Mouse (Mus musculus) midbrain, embryonic 14.5 days (tissue): Measurements from ENCODE around the gene Paox. TPM values are rescaled to one million over a fixed set of nuclear protein-coding genes. Genes with fewer than 3 reads are reported as not detected.
A peak's percentile ranks its signal among the peaks of the same experiment; 100 is the strongest.

ENCODE experiments used
- ATAC-seq: fragments of 200-750 bp; cut with Nextera tagmentation; 2 replicates; pipeline ENCODE4 v1.8.0; 2017; ENCODE audit warnings: moderate number of reproducible peaks, moderate library complexity; ENCODE audit not compliant: low FRiP score, low TSS enrichment
- DNase-seq: peaks from one replicate; pipeline ENCODE4 v3.0.0-alpha.2; 2015
- H3K27ac ChIP-seq: fragments of 300-500 bp; sonication (generic); replicated peaks from 2 replicates; pipeline ENCODE4 v1.5.1; 2014; ENCODE audit warnings: mild to moderate bottlenecking, low read depth, low read length, moderate library complexity
- H3K27me3 ChIP-seq: fragments of 300-500 bp; sonication (generic); 2 replicates; pipeline ENCODE4 v1.6.1; 2014; ENCODE audit warnings: low read length, control low read depth, mixed read lengths; ENCODE audit not compliant: control insufficient read depth, insufficient read depth
- H3K36me3 ChIP-seq: fragments of 300-500 bp; sonication (generic); 2 replicates; pipeline ENCODE4 v1.6.1; 2014; ENCODE audit warnings: low read length, control low read depth; ENCODE audit not compliant: control insufficient read depth, insufficient read depth
- H3K4me1 ChIP-seq: fragments of 300-500 bp; sonication (generic); 2 replicates; pipeline ENCODE4 v1.6.1; 2014; ENCODE audit warnings: mild to moderate bottlenecking, antibody characterized with exemption, low read length, control low read depth; ENCODE audit not compliant: control insufficient read depth, insufficient read depth
- H3K4me2 ChIP-seq: fragments of 300-500 bp; sonication (generic); 2 replicates; pipeline ENCODE4 v1.6.1; 2014; ENCODE audit warnings: mild to moderate bottlenecking, low read length, moderate library complexity
- H3K4me3 ChIP-seq: fragments of 300-500 bp; sonication (generic); replicated peaks from 2 replicates; pipeline ENCODE4 v1.5.1; 2014; ENCODE audit warnings: low read depth, low read length
- H3K9ac ChIP-seq: fragments of 300-500 bp; sonication (generic); replicated peaks from 2 replicates; pipeline ENCODE4 v1.6.1; 2014; ENCODE audit warnings: mild to moderate bottlenecking, low read length, moderate library complexity
- H3K9me3 ChIP-seq: fragments of 300-500 bp; sonication (generic); 2 replicates; pipeline ENCODE4 v1.6.1; 2016; ENCODE audit warnings: low read length, control low read depth, mixed read lengths; ENCODE audit not compliant: control insufficient read depth
- WGBS: fragments of 180-500 bp; shearing (Covaris S2); extraction: QIAGEN DNeasy Blood & Tissue Kit; methylation state at CpG from one replicate; pipeline ENCODE4 v1.1.7; 2014; 5-methylcytosine and 5-hydroxymethylcytosine counted together
- polyA plus RNA-seq: library from polyadenylated mRNA; unstranded; fragments of >200 nt; fragmentation: Nextera tagmentation; extraction: Ambion mirVana; gene quantifications from 2 replicates; pipeline ENCODE4 v1.2.1, GENCODE M21; 2014

Gene Paox
- polyA plus RNA-seq, 1 experiment from 2014 or later, result 6.7 TPM

- Histone ChIP-seq H3K36me3 (peaks cover 58% of the 10 kb centered on the region), H3K27me3 (no peaks in the 10 kb centered on the region), H3K27ac (no peak overlapping the region), H3K4me1 (peaks cover 7% of the 10 kb centered on the region; the same call in 1 of the 2 replicates), H3K9ac (no peak overlapping the region), H3K9me3 (no peaks in the 10 kb centered on the region), H3K4me2 (no peak overlapping the region), H3K4me3 (no peak overlapping the region)
- no peak for ATAC-seq
- 74% methylated on average over 3 of the region's 3 CpGs for WGBS
- no peak for DNase-seq
Observed at GRCm38 (mm10) chr7:140111943-140112342, 3.7 kb upstream of the Paox start.

DNA sequence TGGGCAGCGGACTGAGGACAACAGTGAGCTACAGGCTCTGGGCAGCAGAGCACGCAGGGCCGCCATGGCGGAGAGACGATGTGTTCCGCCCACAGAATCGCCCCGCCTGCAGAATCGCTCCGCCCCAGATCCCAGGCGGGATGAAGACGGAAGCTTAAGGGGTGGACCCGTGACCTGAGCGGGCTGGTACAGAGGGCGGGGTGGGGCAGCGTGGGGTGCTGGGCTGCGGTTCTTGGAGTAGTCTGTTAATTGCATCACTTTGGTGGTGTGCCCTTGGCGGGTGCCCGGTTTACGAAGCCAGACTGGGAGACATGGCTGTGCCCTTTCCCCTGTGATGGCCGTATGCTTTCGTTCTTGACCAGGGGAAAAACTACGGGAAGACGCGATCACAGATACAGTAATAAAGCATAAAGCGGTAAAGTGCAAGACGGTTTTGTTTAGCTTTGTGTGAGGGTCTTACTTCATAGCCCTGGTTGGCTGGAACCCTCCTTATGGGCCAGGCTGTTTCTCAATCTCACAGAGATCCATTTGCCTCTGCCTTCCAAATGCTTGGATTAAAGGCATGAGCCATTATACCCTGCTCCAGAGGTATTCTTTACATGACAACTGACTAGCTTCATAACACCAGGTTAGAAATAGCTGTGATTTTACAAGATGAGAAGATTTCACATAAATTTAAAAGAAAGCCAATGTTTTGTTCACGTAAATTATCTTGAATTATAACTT is 893 bp downstream of the Paox start, which contains the start of gene Echs1:
Gene Echs1, minus strand, starts transcription at position 148 of the 726 bp plus-strand sequence.
- H3K4me1 ChIP-seq, result peaks cover 11% of the 10 kb centered on the region; the same call in 1 of the 2 replicates
- peak within 1 kb of the TSS; percentile 80 for H3K4me2 ChIP-seq
- DNase-seq, result peak; percentile 88
- peak within 1 kb of the TSS; percentile 70 for H3K4me3 ChIP-seq
- H3K27ac ChIP-seq, result peak within 1 kb of the TSS; percentile 83
- ATAC-seq, result peak; percentile 93
- peak within 1 kb of the TSS; percentile 93 for H3K9ac ChIP-seq
- no peaks in the 10 kb centered on the region for H3K27me3 ChIP-seq
- H3K9me3 ChIP-seq, result no peaks in the 10 kb centered on the region
- peaks cover 15% of the 10 kb centered on the region for H3K36me3 ChIP-seq
- 4% methylated on average over 28 of the region's 28 CpGs for WGBS

DNA sequence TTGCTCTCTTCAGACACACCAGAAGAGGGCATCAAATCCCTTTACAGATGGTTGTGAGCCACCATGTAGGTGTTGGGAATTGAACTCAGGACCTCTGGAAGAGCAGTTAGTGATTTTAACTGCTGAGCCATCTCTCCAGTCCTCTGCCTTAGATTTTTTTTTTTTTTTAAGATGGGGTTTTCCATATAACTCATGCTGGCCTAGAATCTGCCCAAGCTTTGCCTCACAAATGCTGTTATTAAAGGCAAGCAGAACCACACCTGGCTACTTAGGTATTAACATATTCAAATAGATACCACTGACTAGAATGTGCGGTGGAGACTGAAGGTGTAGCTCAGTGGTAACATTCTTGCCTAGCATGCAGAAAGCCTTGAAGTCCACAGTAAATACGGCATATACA is 4.9 kb downstream of the Paox start:
- Histone ChIP-seq H3K27me3 (no peaks in the 10 kb centered on the region), H3K4me2 (no peak overlapping the region), H3K27ac (no peak overlapping the region), H3K4me1 (peaks cover 12% of the 10 kb centered on the region; the same call in 1 of the 2 replicates), H3K36me3 (no peaks in the 10 kb centered on the region), H3K9ac (no peak overlapping the region), H3K9me3 (no peaks in the 10 kb centered on the region), H3K4me3 (no peak overlapping the region)
- 89% methylated on average over 2 of the region's 2 CpGs for WGBS
- ATAC-seq, result no peak
- no peak for DNase-seq

GRCm38 (mm10) chr7:140121338-140121910 is 5.8 kb downstream of the Paox start:
- 79% methylated on average over 12 of the region's 13 CpGs for WGBS
- ATAC-seq, result no peak

DNA sequence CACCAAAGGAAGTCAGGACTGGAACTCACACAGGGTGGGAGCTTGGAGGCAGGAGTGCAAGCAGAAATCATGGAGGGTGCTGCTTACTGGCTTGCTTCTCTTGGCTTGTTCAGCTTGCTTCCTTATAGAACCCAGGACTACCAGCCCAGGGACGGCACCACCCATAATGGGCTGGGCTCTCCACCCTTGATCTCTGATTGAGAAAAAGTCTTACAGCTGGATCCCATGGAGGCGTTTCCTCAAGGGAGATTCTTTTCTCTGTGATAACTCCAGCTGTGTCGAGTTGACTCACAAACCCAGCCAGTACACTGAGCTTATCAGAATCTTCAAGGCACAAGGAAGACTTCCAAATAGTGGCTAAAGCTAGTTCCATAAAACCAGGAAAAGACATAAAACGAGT is 7.2 kb downstream of the Paox start:
- no peaks in the 10 kb centered on the region for H3K27me3 ChIP-seq
- H3K27ac ChIP-seq, result no peak overlapping the region
- no peaks in the 10 kb centered on the region for H3K9me3 ChIP-seq
- no peak overlapping the region for H3K4me3 ChIP-seq
- no peaks in the 10 kb centered on the region for H3K36me3 ChIP-seq
- no peak overlapping the region for H3K4me2 ChIP-seq
- H3K9ac ChIP-seq, result no peak overlapping the region
- ATAC-seq, result no peak
- no peak for DNase-seq
- WGBS, result 28% methylated on average over 4 of the region's 4 CpGs
- H3K4me1 ChIP-seq, result peaks cover 7% of the 10 kb centered on the region; the same call in 1 of the 2 replicates

More at GRCm38 (mm10) chr7:140121338-140121910, 5.8 kb downstream of the Paox start:
- no peaks in the 10 kb centered on the region for H3K36me3 ChIP-seq
- H3K4me2 ChIP-seq, result no peak overlapping the region
- no peaks in the 10 kb centered on the region for H3K9me3 ChIP-seq
- H3K4me3 ChIP-seq, result no peak overlapping the region
- no peak overlapping the region for H3K27ac ChIP-seq
- DNase-seq, result no peak
- H3K27me3 ChIP-seq, result no peaks in the 10 kb centered on the region
- H3K9ac ChIP-seq, result no peak overlapping the region
- peaks cover 13% of the 10 kb centered on the region; the same call in 1 of the 2 replicates for H3K4me1 ChIP-seq

- ATAC-seq (no peak), DNase-seq (no peak)
- no peaks in the 10 kb centered on the region for H3K27me3 ChIP-seq
- H3K4me2 ChIP-seq, result no peak overlapping the region
- H3K27ac ChIP-seq, result no peak overlapping the region
- H3K4me3 ChIP-seq, result no peak overlapping the region
- no peaks in the 10 kb centered on the region for H3K9me3 ChIP-seq
- H3K9ac ChIP-seq, result no peak overlapping the region
- peaks cover 7% of the 10 kb centered on the region; the same call in 1 of the 2 replicates for H3K4me1 ChIP-seq
- 98% methylated on average over 1 of the region's 1 CpGs for WGBS
- no peaks in the 10 kb centered on the region for H3K36me3 ChIP-seq
Observed at GRCm38 (mm10) chr7:140124382-140124781, 8.8 kb downstream of the Paox start.

DNA sequence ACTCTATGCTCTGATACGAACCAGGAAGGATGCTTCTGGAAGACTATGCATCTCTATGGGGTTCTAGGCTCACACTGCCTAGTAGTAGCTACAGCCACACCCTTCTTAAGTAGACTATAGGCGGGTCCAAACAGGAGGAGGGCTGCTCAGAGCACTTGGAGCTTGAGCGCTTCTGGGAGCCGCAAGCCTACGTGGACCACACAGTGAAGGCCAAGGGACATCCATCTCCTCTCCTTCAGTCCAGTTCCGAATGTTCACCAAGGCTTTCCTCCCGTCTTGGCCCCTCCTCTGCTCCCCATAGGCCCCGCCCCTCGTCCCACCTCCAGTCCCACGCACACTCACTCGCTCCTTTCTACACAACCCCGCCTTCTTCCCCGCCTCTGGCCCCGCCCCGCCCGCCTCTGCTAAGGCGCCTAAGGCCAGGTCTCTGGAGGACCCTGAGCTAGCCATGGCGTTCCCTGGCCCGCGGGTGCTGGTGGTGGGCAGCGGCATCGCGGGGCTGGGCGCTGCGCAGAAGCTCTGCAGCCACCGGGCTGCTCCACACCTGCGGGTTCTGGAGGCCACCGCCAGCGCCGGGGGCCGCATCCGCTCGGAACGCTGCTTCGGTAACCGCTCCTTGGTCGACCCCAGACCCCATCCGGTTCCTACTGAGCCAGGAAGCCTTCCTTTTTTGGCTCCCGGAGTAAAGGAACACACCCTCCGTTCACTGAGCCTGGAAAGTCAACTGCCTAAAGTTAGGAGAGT is 9.9 kb downstream of the Paox start:
- peak; percentile 94 for ATAC-seq

GRCm38 (mm10) chr7:140126022-140126350 is 10.4 kb downstream of the Paox start:
- WGBS, result 14% methylated on average over 5 of the region's 5 CpGs
- peak overlapping the region; percentile 80 for H3K9ac ChIP-seq
- ATAC-seq (peak; percentile 21; the same call in 1 of the 2 replicates), DNase-seq (no peak)
- peak overlapping the region; percentile 82 for H3K4me2 ChIP-seq
- peaks cover 7% of the 10 kb centered on the region; the same call in 1 of the 2 replicates for H3K4me1 ChIP-seq
- no peaks in the 10 kb centered on the region for H3K36me3 ChIP-seq
- no peaks in the 10 kb centered on the region for H3K9me3 ChIP-seq
- H3K27ac ChIP-seq, result no peak overlapping the region
- no peaks in the 10 kb centered on the region for H3K27me3 ChIP-seq
- peak overlapping the region; percentile 65 for H3K4me3 ChIP-seq

More for the DNA sequence above, 9.9 kb downstream of the Paox start:
- no peaks in the 10 kb centered on the region for H3K27me3 ChIP-seq
- H3K4me2 ChIP-seq, result peak overlapping the region; percentile 82
- H3K9ac ChIP-seq, result peak overlapping the region; percentile 80
- no peaks in the 10 kb centered on the region for H3K36me3 ChIP-seq
- no peak overlapping the region for H3K27ac ChIP-seq
- no peaks in the 10 kb centered on the region for H3K9me3 ChIP-seq
- peak; percentile 90 for DNase-seq
- 2% methylated on average over 40 of the region's 40 CpGs for WGBS
- H3K4me3 ChIP-seq, result peak overlapping the region; percentile 65
- peaks cover 7% of the 10 kb centered on the region; the same call in 1 of the 2 replicates for H3K4me1 ChIP-seq
